18 mouse cellular contexts compared by ENCODE assay signal in genomic region chr19:8265324-8265723, GRCm38 (mm10). TPM values are rescaled to one million over a fixed set of nuclear protein-coding genes. Genes with fewer than 3 reads are reported as not detected.
DNase-seq lines count a peak whose midpoint lies in the region; ATAC-seq lines count a peak whose summit lies in the region.
"Had no signal": no experiment of that assay in that cellular context is flagged by ENCODE, and none has a peak within 500 bp of the region (broad histone marks: within the 10 kb centered on the region; RNA-seq: fewer than 3 reads in every experiment).

No protein-coding gene starts in this region.

- DNase-seq in kidney, adult 8-10 months, result peak; percentile 1 to 25
- no peak for DNase-seq in kidney, postnatal 10 days
- no peak for DNase-seq in liver, embryonic 11.5 days (ENCODE audit: low spot score)
- peak; percentile 4 for DNase-seq in kidney, postnatal 14 days
- DNase-seq in right cerebral cortex, postnatal 36 days (ENCODE audit: low spot score in 2 of 2), result no peak
- DNase-seq: adrenal gland, adult 2 months; adrenal gland, postnatal 25 days; cerebellum, adult 18-20 months; cerebellum, adult 9-11 months; forebrain, postnatal 0 days; gastrocnemius, postnatal 25 days had no signal

- peak; percentile 62 for ATAC-seq in liver, embryonic 16.5 days (ENCODE audit: low read depth)
- ATAC-seq in liver, embryonic 11.5 days (replicated peaks; ENCODE audit: low FRiP score), result no peak
- ATAC-seq: forebrain, embryonic 13.5 days; forebrain, postnatal 0 days had no signal

- no peak overlapping the region for H3K9ac ChIP-seq in liver, embryonic 16.5 days (ENCODE audit: low read depth, low read length)
- no peak overlapping the region for H3K9ac ChIP-seq in liver, embryonic 11.5 days (ENCODE audit: low read depth, low read length)
- H3K9ac ChIP-seq: forebrain, embryonic 13.5 days; forebrain, postnatal 0 days; heart, embryonic 12.5 days had no signal

- H3K4me3 ChIP-seq in liver, embryonic 16.5 days (ENCODE audit: low read depth, low read length), result no peak overlapping the region
- no peak overlapping the region for H3K4me3 ChIP-seq in liver, embryonic 11.5 days (ENCODE audit: low read depth, low read length)
- H3K4me3 ChIP-seq: embryonic facial prominence, embryonic 10.5 days; forebrain, embryonic 13.5 days; heart, embryonic 12.5 days; hindbrain, embryonic 10.5 days had no signal

- no peaks in the 10 kb centered on the region for H3K27me3 ChIP-seq in liver, embryonic 16.5 days (ENCODE audit: control insufficient read depth, insufficient read depth, low read depth, low read length)
- no peaks in the 10 kb centered on the region for H3K27me3 ChIP-seq in liver, embryonic 11.5 days (replicated peaks; ENCODE audit: control insufficient read depth, insufficient read depth, low read length)
- H3K27me3 ChIP-seq: forebrain, embryonic 13.5 days; heart, embryonic 12.5 days had no signal

- H3K4me1 ChIP-seq in liver, embryonic 16.5 days (ENCODE audit: control insufficient read depth, low read depth, low read length), result no peaks in the 10 kb centered on the region
- no peaks in the 10 kb centered on the region for H3K4me1 ChIP-seq in liver, embryonic 11.5 days (replicated peaks; ENCODE audit: control insufficient read depth, insufficient read depth, low read length)
- H3K4me1 ChIP-seq: embryonic facial prominence, embryonic 10.5 days; forebrain, embryonic 13.5 days; heart, embryonic 12.5 days; hindbrain, embryonic 10.5 days had no signal

- 42% methylated on average over 3 of the region's 3 CpGs for WGBS in liver, embryonic 16.5 days (ENCODE audit: insufficient replicate concordance)
- 60% methylated on average over 3 of the region's 3 CpGs for WGBS in liver, embryonic 11.5 days

- H3K4me2 ChIP-seq in liver, embryonic 16.5 days (ENCODE audit: low read depth, low read length), result no peak overlapping the region
- no peak overlapping the region for H3K4me2 ChIP-seq in liver, embryonic 11.5 days
- H3K4me2 ChIP-seq: forebrain, embryonic 13.5 days; heart, embryonic 12.5 days had no signal

- H3K36me3 ChIP-seq in liver, embryonic 16.5 days (ENCODE audit: control insufficient read depth, insufficient read depth), result no peaks in the 10 kb centered on the region
- no peaks in the 10 kb centered on the region for H3K36me3 ChIP-seq in liver, embryonic 11.5 days (ENCODE audit: control insufficient read depth, insufficient read depth, low read length)
- H3K36me3 ChIP-seq: embryonic facial prominence, embryonic 10.5 days; heart, embryonic 12.5 days; hindbrain, embryonic 10.5 days had no signal

- no peak overlapping the region for H3K27ac ChIP-seq in liver, embryonic 16.5 days (ENCODE audit: low read length)
- no peak overlapping the region for H3K27ac ChIP-seq in liver, embryonic 11.5 days (ENCODE audit: low read depth, low read length)
- H3K27ac ChIP-seq: embryonic facial prominence, embryonic 10.5 days; forebrain, embryonic 13.5 days; hindbrain, embryonic 10.5 days had no signal

- no peaks in the 10 kb centered on the region for H3K9me3 ChIP-seq in liver, embryonic 16.5 days (replicated peaks; ENCODE audit: control insufficient read depth, low read length)
- H3K9me3 ChIP-seq in liver, embryonic 11.5 days (ENCODE audit: control insufficient read depth, low read length), result no peaks in the 10 kb centered on the region
- H3K9me3 ChIP-seq: heart, embryonic 12.5 days had no signal

RNA-seq across cellular contexts. Expression of gene Slc22a29, which starts 46.6 kb away (rescaled TPM):
- 0.25 and 0.34 TPM in 2 replicates for polyA plus RNA-seq in liver, embryonic 16.5 days (2015; fragmentation: Nextera tagmentation; extraction: Ambion mirVana)
- polyA plus RNA-seq in liver, embryonic 11.5 days (2014; fragmentation: Nextera tagmentation; extraction: Ambion mirVana), result not detected in 2 replicates
- polyA plus RNA-seq: adrenal gland, adult 2 months; embryonic facial prominence, embryonic 10.5 days; embryonic facial prominence, embryonic 14.5 days; forebrain, embryonic 13.5 days; heart, embryonic 12.5 days; heart, embryonic 16.5 days; hindbrain, embryonic 10.5 days had no signal

Comparison
In these comparisons a context has a peak if more than half of its experiments do, and no peak if none do; other contexts are left out.
1. DNase-seq: peak in kidney, adult 8-10 months (2 of 2) and kidney, postnatal 14 days (single experiment); none in kidney, postnatal 10 days (single experiment), liver, embryonic 11.5 days (single experiment) and right cerebral cortex, postnatal 36 days (0 of 2).